Mouse (Mus musculus) cerebellum, adult 2 months (tissue): Measurements from ENCODE around the gene Tbc1d13.

Source experiments
- CTCF ChIP-seq: fragments of 200-500 bp; IDR thresholded peaks from 2 replicates; pipeline ENCODE4 v1.5.1; 2011; ENCODE audit warnings: low read depth, mild to moderate bottlenecking, control low read depth, low read length, moderate library complexity, borderline replicate concordance; ENCODE audit not compliant: insufficient read depth
- POLR2A ChIP-seq: fragments of 200-500 bp; IDR thresholded peaks from 2 replicates; pipeline ENCODE4 v1.6.1; 2011; ENCODE audit warnings: low read length, control low read depth, borderline replicate concordance; ENCODE audit not compliant: insufficient read depth

DNA sequence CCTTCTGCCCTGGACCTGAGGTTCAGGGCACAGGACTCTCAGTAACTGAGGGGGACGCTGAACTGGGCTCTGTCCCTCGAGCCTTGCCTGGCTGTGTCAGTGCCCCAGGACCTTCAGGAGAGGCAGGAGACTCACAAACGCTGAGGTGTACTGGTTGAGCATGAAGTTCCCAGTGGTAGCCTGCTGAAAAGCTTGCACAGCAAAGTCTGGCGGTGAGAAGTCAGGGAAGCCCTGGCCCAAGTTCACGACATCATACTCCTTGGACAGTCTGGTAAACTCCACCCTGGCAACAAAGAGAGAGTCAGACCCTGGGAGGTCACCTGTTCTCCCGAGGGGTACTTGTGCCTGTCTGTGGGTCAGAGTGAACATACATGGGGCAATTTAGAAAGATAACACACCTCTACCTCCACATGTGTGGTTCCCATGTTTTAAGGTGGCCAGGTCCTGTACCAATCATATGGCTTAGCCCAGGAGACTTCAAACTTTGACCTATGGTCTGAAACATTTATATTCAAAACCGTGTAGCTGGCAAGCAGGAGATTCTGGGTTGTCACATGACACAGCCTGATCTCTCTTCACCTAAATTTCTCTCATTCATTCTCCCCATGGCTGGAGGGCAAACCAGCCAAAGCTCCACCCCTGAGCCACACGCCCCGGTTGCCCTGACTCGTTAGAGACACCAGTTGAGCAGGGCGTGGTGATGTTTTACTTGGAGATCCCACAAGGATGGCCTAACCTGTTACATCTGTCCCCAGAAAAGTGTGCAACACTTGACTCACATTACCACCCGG, 58.4 kb downstream of the Tbc1d13 start:
- TF ChIP-seq CTCF (no peak), POLR2A (no peak)
